Mouse (Mus musculus): ENCODE results near the gene Gstm6. TPM values are rescaled to one million over a fixed set of nuclear protein-coding genes. Genes with fewer than 3 reads are reported as not detected.
"Not testable (repeated sequence)": the region's sequence is repeated elsewhere in the genome, so short reads cannot be mapped to it uniquely, and the experiment has no call there.

Gene Gstm6
- polyA plus RNA-seq, 1 experiment from 2014 or later, result 10.5 TPM

DNA sequence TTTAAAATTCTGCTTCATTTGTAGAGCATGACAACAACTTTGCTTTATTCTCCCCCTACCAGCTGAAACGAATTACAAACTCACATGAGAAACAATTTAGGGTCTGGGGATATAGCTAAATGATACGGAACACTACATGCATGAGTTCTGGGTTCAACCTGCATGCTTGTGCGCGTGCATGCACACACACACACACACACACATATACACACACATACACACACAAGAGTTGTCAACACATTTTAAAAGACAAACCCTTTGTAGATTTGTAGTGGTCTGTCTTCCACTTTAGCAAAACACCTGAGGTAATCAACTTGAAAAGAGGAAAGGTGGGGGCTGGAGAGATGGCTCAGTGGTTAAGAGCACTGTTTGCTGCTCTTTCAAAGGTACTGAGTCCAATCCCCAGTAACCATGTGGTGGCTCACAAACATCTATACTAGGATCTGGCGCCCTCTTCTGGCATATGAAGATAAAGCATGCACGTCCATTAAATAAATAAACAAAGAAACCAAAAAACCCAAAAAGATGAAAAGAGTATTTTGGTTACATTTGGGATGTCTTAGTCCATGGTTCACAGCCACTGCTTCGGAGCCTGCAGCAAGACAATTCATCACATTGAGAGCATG lies 25.7 kb downstream of the Gstm6 start:
- ATAC-seq (ENCODE audit: low FRiP score, low read depth), result no peak
- Histone ChIP-seq H3K4me1 (no peaks in the 10 kb centered on the region), H3K27ac (no peak overlapping the region), H3K9ac (no peak overlapping the region), H3K36me3 (no peaks in the 10 kb centered on the region), H3K27me3 (no peaks in the 10 kb centered on the region), H3K4me2 (replicated peaks) (no peak overlapping the region), H3K4me3 (no peak overlapping the region), H3K9me3 (no peaks in the 10 kb centered on the region)
- 54% methylated on average over 7 of the region's 7 CpGs for WGBS

- Histone ChIP-seq H3K4me1 (no peaks in the 10 kb centered on the region), H3K4me3 (no peak overlapping the region), H3K36me3 (no peaks in the 10 kb centered on the region), H3K9me3 (no peaks in the 10 kb centered on the region), H3K27me3 (no peaks in the 10 kb centered on the region), H3K9ac (no peak overlapping the region), H3K4me2 (replicated peaks) (no peak overlapping the region), H3K27ac (no peak overlapping the region)
- no peak for ATAC-seq (ENCODE audit: low FRiP score, low read depth)
- 79% methylated on average over 3 of the region's 3 CpGs for WGBS
Observed at GRCm38 (mm10) chr3:107917097-107917496, 26.5 kb downstream of the Gstm6 start.

- no peak for ATAC-seq (ENCODE audit: low FRiP score, low read depth)
- WGBS, result 79% methylated on average over 15 of the region's 15 CpGs
Observed at GRCm38 (mm10) chr3:107916674-107917073, 26.9 kb downstream of the Gstm6 start.

GRCm38 (mm10) chr3:107905942-107906341 lies 37.6 kb downstream of the Gstm6 start:
- peaks cover 5% of the 10 kb centered on the region for H3K4me1 ChIP-seq
- 51% methylated on average over 6 of the region's 6 CpGs for WGBS
- H3K36me3 ChIP-seq, result no peaks in the 10 kb centered on the region
- no peak overlapping the region for H3K4me2 ChIP-seq (replicated peaks)
- H3K27ac ChIP-seq, result no peak overlapping the region
- no peak for ATAC-seq (ENCODE audit: low FRiP score, low read depth)
- H3K4me3 ChIP-seq, result no peak overlapping the region
- H3K9ac ChIP-seq, result no peak overlapping the region
- H3K27me3 ChIP-seq, result no peaks in the 10 kb centered on the region
- H3K9me3 ChIP-seq, result no peaks in the 10 kb centered on the region

More at GRCm38 (mm10) chr3:107916674-107917073, 26.9 kb downstream of the Gstm6 start:
- no peaks in the 10 kb centered on the region for H3K27me3 ChIP-seq
- H3K27ac ChIP-seq, result no peak overlapping the region
- no peaks in the 10 kb centered on the region for H3K4me1 ChIP-seq
- no peaks in the 10 kb centered on the region for H3K36me3 ChIP-seq
- H3K9me3 ChIP-seq, result no peaks in the 10 kb centered on the region
- H3K4me3 ChIP-seq, result no peak overlapping the region
- no peak overlapping the region for H3K4me2 ChIP-seq (replicated peaks)
- H3K9ac ChIP-seq, result no peak overlapping the region

DNA sequence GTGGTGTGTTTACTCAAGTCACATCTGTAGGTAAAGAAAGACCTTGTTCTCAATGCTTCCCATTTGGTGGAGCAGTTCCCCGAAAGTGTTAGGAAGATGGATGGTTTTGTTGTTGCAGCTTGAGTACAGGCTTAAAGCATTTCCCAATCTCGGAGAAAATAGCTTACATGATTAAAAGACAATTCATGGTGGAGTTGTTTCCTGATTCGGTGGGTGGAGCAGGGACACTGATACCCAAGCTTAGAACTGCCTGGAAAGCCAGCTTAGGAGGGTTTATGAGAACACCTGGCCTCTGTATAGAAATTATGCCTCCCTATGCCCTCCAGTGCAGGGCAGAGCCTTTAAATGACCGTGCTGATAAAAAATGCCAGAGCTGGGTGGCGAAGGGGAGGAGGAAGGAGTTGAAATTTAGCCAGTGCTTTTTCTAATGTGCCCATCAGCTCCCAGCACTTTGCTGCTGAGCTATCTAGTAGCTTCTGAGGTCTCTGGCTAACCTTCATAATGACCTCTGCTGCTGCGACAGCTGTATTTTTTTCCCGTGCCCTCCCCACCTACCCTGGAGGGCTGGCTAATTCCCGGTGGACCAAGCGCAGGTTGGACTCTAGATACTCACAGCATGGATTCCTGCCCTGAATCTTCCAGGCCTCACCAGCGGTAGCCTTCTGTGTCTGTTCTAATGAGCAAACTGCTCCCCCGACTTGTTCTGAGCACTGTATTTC lies 42.4 kb downstream of the Gstm6 start:
- ATAC-seq (ENCODE audit: low FRiP score, low read depth), result no peak
- Histone ChIP-seq H3K9ac (no peak overlapping the region), H3K4me3 (no peak overlapping the region), H3K9me3 (no peaks in the 10 kb centered on the region), H3K4me1 (peaks cover 10% of the 10 kb centered on the region), H3K27ac (no peak overlapping the region), H3K27me3 (no peaks in the 10 kb centered on the region), H3K4me2 (replicated peaks) (no peak overlapping the region), H3K36me3 (peaks cover 28% of the 10 kb centered on the region)
- 49% methylated on average over 11 of the region's 11 CpGs for WGBS

- no peak for ATAC-seq (ENCODE audit: low FRiP score, low read depth)
- WGBS, result 93% methylated on average over 13 of the region's 13 CpGs
- Histone ChIP-seq H3K27me3 (no peaks in the 10 kb centered on the region), H3K4me1 (peaks cover 14% of the 10 kb centered on the region), H3K9me3 (no peaks in the 10 kb centered on the region), H3K4me3 (no peak overlapping the region), H3K4me2 (replicated peaks) (no peak overlapping the region), H3K36me3 (peaks cover 28% of the 10 kb centered on the region), H3K27ac (no peak overlapping the region), H3K9ac (no peak overlapping the region)
Observed at GRCm38 (mm10) chr3:107898691-107899090, 44.9 kb downstream of the Gstm6 start.

GRCm38 (mm10) chr3:107895720-107896569 lies 47.6 kb downstream of the Gstm6 start, which contains the start of gene Gstm5:
Gene Gstm5 (plus strand): TSS chr3:107895821.
- ATAC-seq (ENCODE audit: low FRiP score, low read depth), result peak; percentile 98
- H3K9ac ChIP-seq, result peak within 1 kb of the TSS; percentile 88
- no peaks in the 10 kb centered on the region for H3K9me3 ChIP-seq
- peak within 1 kb of the TSS; percentile 77 for H3K4me3 ChIP-seq
- H3K27ac ChIP-seq, result peak within 1 kb of the TSS; percentile 65
- peak within 1 kb of the TSS; percentile 76 for H3K4me2 ChIP-seq (replicated peaks)
- H3K4me1 ChIP-seq, result peaks cover 9% of the 10 kb centered on the region
- WGBS, result 3% methylated on average over 40 of the region's 40 CpGs
- peaks cover 45% of the 10 kb centered on the region for H3K36me3 ChIP-seq
- no peaks in the 10 kb centered on the region for H3K27me3 ChIP-seq

GRCm38 (mm10) chr3:107895194-107895719 lies 48.3 kb downstream of the Gstm6 start:
- no peak overlapping the region for H3K27ac ChIP-seq
- peaks cover 45% of the 10 kb centered on the region for H3K36me3 ChIP-seq
- 0 out of 2 replicates have a peak, but pooled peaks have one; percentile 1 for ATAC-seq (ENCODE audit: low FRiP score, low read depth)
- no peaks in the 10 kb centered on the region for H3K9me3 ChIP-seq
- peaks cover 9% of the 10 kb centered on the region for H3K4me1 ChIP-seq
- H3K4me3 ChIP-seq, result peak overlapping the region; percentile 77
- H3K9ac ChIP-seq, result peak overlapping the region; percentile 88
- WGBS, result 12% methylated on average over 6 of the region's 6 CpGs
- H3K4me2 ChIP-seq (replicated peaks), result peak overlapping the region; percentile 76
- no peaks in the 10 kb centered on the region for H3K27me3 ChIP-seq

DNA sequence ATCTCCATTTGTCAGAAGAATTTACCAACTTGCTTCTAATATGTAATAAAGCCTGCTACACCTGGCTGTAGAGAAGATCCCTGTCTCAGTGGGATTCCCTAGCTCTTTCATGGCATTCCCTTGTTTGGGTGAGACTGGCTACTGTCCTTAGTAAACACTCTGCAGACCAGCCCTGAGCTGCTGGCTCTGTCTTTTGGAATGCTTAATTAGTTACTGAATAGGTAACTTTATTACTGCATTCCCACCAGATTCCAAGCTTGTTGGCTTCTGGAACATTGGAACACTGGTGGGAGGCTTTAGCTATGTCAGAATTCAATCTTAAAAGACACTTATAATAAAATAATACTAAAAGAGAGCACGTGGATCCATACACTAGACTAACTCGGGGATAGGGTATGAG lies 54.3 kb downstream of the Gstm6 start:
- not testable (repeated sequence) for H3K27ac ChIP-seq; H3K9me3 ChIP-seq; H3K27me3 ChIP-seq; H3K4me2 ChIP-seq (replicated peaks); H3K4me1 ChIP-seq; ATAC-seq (ENCODE audit: low FRiP score, low read depth); H3K4me3 ChIP-seq; H3K9ac ChIP-seq
- peaks cover 17% of the 10 kb centered on the region; the same call in 1 of the 2 replicates for H3K36me3 ChIP-seq
- WGBS, result 90% methylated on average over 2 of the region's 2 CpGs
